29 mouse cellular contexts compared by ENCODE assay signal in the genomic region with DNA sequence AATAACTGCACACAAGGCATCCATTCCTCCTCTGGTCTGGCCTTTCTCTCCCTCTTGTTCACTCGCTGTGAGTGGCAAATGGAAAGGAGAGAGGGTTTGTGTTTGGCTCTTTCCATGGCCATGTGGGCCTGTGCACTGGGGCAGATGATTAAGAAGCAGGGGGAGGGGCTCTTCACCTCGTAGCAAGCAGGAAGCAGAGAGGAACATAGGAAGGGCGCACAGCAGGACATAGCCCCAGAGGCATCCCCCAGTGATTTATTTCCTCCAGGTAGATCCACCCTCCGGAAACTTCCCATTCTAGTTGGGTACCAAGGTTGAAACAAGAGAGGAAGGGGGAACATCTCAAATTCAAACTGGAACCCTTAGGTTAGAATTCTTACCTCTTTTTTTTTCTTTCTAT. TPM values are rescaled to one million over a fixed set of nuclear protein-coding genes. Genes with fewer than 3 reads are reported as not detected.
DNase-seq lines count a peak whose midpoint lies in the region; ATAC-seq and TF ChIP-seq lines count a peak whose summit lies in the region.
"Had no signal": no experiment of that assay in that cellular context is flagged by ENCODE, and none has a peak within 500 bp of the region (broad histone marks: within the 10 kb centered on the region; RNA-seq: fewer than 3 reads in every experiment).

No protein-coding gene starts in this region.

- no peak overlapping the region for H3K4me3 ChIP-seq in liver, embryonic 11.5 days (ENCODE audit: low read depth, low read length)
- H3K4me3 ChIP-seq in liver, embryonic 12.5 days, result no peak overlapping the region
- H3K4me3 ChIP-seq in stomach, embryonic 16.5 days (replicated peaks; ENCODE audit: low read length), result no peak overlapping the region
- no peak overlapping the region for H3K4me3 ChIP-seq in thymus, adult 2 months (ENCODE audit: control insufficient read depth, insufficient read depth, low read length)
- H3K4me3 ChIP-seq in hindbrain, postnatal 0 days (ENCODE audit: low read length), result no peak overlapping the region
- H3K4me3 ChIP-seq: erythroblast, embryonic 14.5 days; forebrain, embryonic 12.5 days; heart, embryonic 15.5 days; hindbrain, embryonic 15.5 days; limb, embryonic 12.5 days; liver, embryonic 13.5 days; stomach, embryonic 15.5 days had no signal

- peak; percentile 34 to 36 for DNase-seq in cerebellum, postnatal 10 days
- DNase-seq in cerebellum, postnatal 36 days, result no peak
- no peak for DNase-seq in liver, embryonic 11.5 days (ENCODE audit: low spot score)
- DNase-seq in R1 (ENCODE audit: low read depth, low spot score), result peak; percentile 91
- no peak for DNase-seq in thymus, adult 2 months
- DNase-seq in hindbrain, postnatal 0 days (ENCODE audit: low spot score), result no peak
- DNase-seq: adrenal gland, postnatal 10 days; cerebellum, adult 18-20 months; gastrocnemius, postnatal 36 days; heart, postnatal 4 days; kidney, adult 9 months; kidney, postnatal 36 days; liver, embryonic 13.5 days; lung, adult 2 months; lung, postnatal 14 days had no signal

- TF ChIP-seq POLR2A in thymus, adult 2 months (IDR thresholded peaks at IDR 0.05; ENCODE audit: control insufficient read depth, extremely low read depth, insufficient read depth, low read length, poor library complexity), result no peak

- H3K27me3 ChIP-seq in liver, embryonic 11.5 days (replicated peaks; ENCODE audit: control insufficient read depth, insufficient read depth, low read length), result peaks cover 42% of the 10 kb centered on the region
- H3K27me3 ChIP-seq in liver, embryonic 12.5 days (replicated peaks), result peaks cover 64% of the 10 kb centered on the region
- peaks cover 7% of the 10 kb centered on the region; the same call in 1 of the 2 replicates for H3K27me3 ChIP-seq in stomach, embryonic 16.5 days (ENCODE audit: control insufficient read depth, insufficient read depth, low read length)
- peaks cover 6% of the 10 kb centered on the region; the same call in 1 of the 2 replicates for H3K27me3 ChIP-seq in thymus, adult 2 months (ENCODE audit: control insufficient read depth, insufficient read depth, low read length)
- peaks cover 7% of the 10 kb centered on the region for H3K27me3 ChIP-seq in hindbrain, postnatal 0 days (ENCODE audit: insufficient read depth, low read length)

- H3K36me3 ChIP-seq in liver, embryonic 11.5 days (ENCODE audit: control insufficient read depth, insufficient read depth, low read length), result no peaks in the 10 kb centered on the region
- H3K36me3 ChIP-seq in liver, embryonic 12.5 days, result no peaks in the 10 kb centered on the region
- no peaks in the 10 kb centered on the region for H3K36me3 ChIP-seq in stomach, embryonic 16.5 days (ENCODE audit: control insufficient read depth, insufficient read depth, low read length)
- H3K36me3 ChIP-seq in thymus, adult 2 months (ENCODE audit: control insufficient read depth, insufficient read depth, low read length), result no peaks in the 10 kb centered on the region
- H3K36me3 ChIP-seq in hindbrain, postnatal 0 days (ENCODE audit: insufficient read depth, low read length), result no peaks in the 10 kb centered on the region
- H3K36me3 ChIP-seq: forebrain, embryonic 12.5 days; G1E; heart, embryonic 15.5 days; hindbrain, embryonic 15.5 days; limb, embryonic 12.5 days; liver, embryonic 13.5 days; stomach, embryonic 15.5 days had no signal

- ATAC-seq in liver, embryonic 11.5 days (replicated peaks; ENCODE audit: low FRiP score), result no peak
- no peak for ATAC-seq in liver, embryonic 12.5 days
- ATAC-seq in stomach, embryonic 16.5 days (ENCODE audit: insufficient read depth, low FRiP score), result no peak
- no peak for ATAC-seq in hindbrain, postnatal 0 days
- ATAC-seq: activated CD4-positive, CD25-positive, alpha-beta regulatory T cell, adult 4 months; intestine, embryonic 16.5 days; Patski had no signal

- TF ChIP-seq CTCF in thymus, adult 2 months (IDR thresholded peaks at IDR 0.05; ENCODE audit: borderline replicate concordance, control insufficient read depth, extremely low read depth, insufficient read depth, low read length, poor library complexity), result no peak
- no peak for TF ChIP-seq CTCF in hindbrain, postnatal 0 days (IDR thresholded peaks at IDR 0.05; ENCODE audit: low read depth)

- WGBS in liver, embryonic 11.5 days, result 44% methylated on average over 4 of the region's 4 CpGs
- 26% methylated on average over 4 of the region's 4 CpGs for WGBS in liver, embryonic 12.5 days (ENCODE audit: insufficient replicate concordance)
- 66% methylated on average over 4 of the region's 4 CpGs for WGBS in stomach, embryonic 16.5 days
- 50% methylated on average over 4 of the region's 4 CpGs for WGBS in thymus, adult 2 months
- 59% methylated on average over 4 of the region's 4 CpGs for WGBS in hindbrain, postnatal 0 days

- H3K4me2 ChIP-seq in liver, embryonic 11.5 days, result peak overlapping the region; percentile 8; the same call in 1 of the 2 replicates
- no peak overlapping the region for H3K4me2 ChIP-seq in liver, embryonic 12.5 days
- 0 out of 2 replicates have a peak overlapping the region, but pooled peaks have one; percentile 10 for H3K4me2 ChIP-seq in stomach, embryonic 16.5 days (ENCODE audit: low read depth, low read length)
- H3K4me2 ChIP-seq in hindbrain, postnatal 0 days (ENCODE audit: low read depth, low read length), result no peak overlapping the region
- H3K4me2 ChIP-seq: forebrain, embryonic 12.5 days; heart, embryonic 15.5 days; hindbrain, embryonic 15.5 days; limb, embryonic 12.5 days; liver, embryonic 13.5 days; midbrain, embryonic 11.5 days had no signal

- H3K9ac ChIP-seq in liver, embryonic 11.5 days (ENCODE audit: low read depth, low read length), result no peak overlapping the region
- no peak overlapping the region for H3K9ac ChIP-seq in liver, embryonic 12.5 days
- H3K9ac ChIP-seq in stomach, embryonic 16.5 days (ENCODE audit: low read length), result no peak overlapping the region
- no peak overlapping the region for H3K9ac ChIP-seq in hindbrain, postnatal 0 days (replicated peaks; ENCODE audit: low read length)
- H3K9ac ChIP-seq: forebrain, embryonic 12.5 days; heart, embryonic 15.5 days; hindbrain, embryonic 15.5 days; limb, embryonic 12.5 days; liver, embryonic 13.5 days; stomach, embryonic 15.5 days had no signal

- no peak overlapping the region for H3K27ac ChIP-seq in liver, embryonic 11.5 days (ENCODE audit: low read depth, low read length)
- H3K27ac ChIP-seq in liver, embryonic 12.5 days, result no peak overlapping the region
- no peak overlapping the region for H3K27ac ChIP-seq in stomach, embryonic 16.5 days (ENCODE audit: low read length)
- H3K27ac ChIP-seq in thymus, adult 2 months (ENCODE audit: control insufficient read depth, insufficient read depth, low read length), result no peak overlapping the region
- H3K27ac ChIP-seq in hindbrain, postnatal 0 days, result no peak overlapping the region
- H3K27ac ChIP-seq: forebrain, embryonic 12.5 days; heart, embryonic 15.5 days; hindbrain, embryonic 15.5 days; limb, embryonic 12.5 days; liver, embryonic 13.5 days; stomach, embryonic 15.5 days had no signal

- H3K4me1 ChIP-seq in liver, embryonic 11.5 days (replicated peaks; ENCODE audit: control insufficient read depth, insufficient read depth, low read length), result no peaks in the 10 kb centered on the region
- no peaks in the 10 kb centered on the region for H3K4me1 ChIP-seq in liver, embryonic 12.5 days
- H3K4me1 ChIP-seq in stomach, embryonic 16.5 days (ENCODE audit: control insufficient read depth, insufficient read depth, low read length), result peaks cover 10% of the 10 kb centered on the region; the same call in 1 of the 2 replicates
- H3K4me1 ChIP-seq in thymus, adult 2 months (replicated peaks; ENCODE audit: control insufficient read depth, insufficient read depth, low read length), result no peaks in the 10 kb centered on the region
- peaks cover 3% of the 10 kb centered on the region; the same call in 1 of the 2 replicates for H3K4me1 ChIP-seq in hindbrain, postnatal 0 days (ENCODE audit: insufficient read depth, low read length)

- H3K9me3 ChIP-seq in liver, embryonic 11.5 days (ENCODE audit: control insufficient read depth, low read length), result no peaks in the 10 kb centered on the region
- no peaks in the 10 kb centered on the region for H3K9me3 ChIP-seq in liver, embryonic 12.5 days (replicated peaks)
- no peaks in the 10 kb centered on the region for H3K9me3 ChIP-seq in stomach, embryonic 16.5 days (replicated peaks; ENCODE audit: control insufficient read depth, low read length)
- no peaks in the 10 kb centered on the region for H3K9me3 ChIP-seq in hindbrain, postnatal 0 days (ENCODE audit: low read length)
- H3K9me3 ChIP-seq: forebrain, embryonic 12.5 days; G1E; heart, embryonic 15.5 days; hindbrain, embryonic 15.5 days; limb, embryonic 12.5 days; liver, embryonic 13.5 days; stomach, embryonic 15.5 days had no signal

RNA-seq across cellular contexts. Expression of a gene that starts 2.4 kb away (rescaled TPM):
- polyA plus RNA-seq in liver, embryonic 11.5 days (2014; fragmentation: Nextera tagmentation; extraction: Ambion mirVana), result 21.7 and 22.5 TPM in 2 replicates
- polyA plus RNA-seq in liver, embryonic 12.5 days (2016; fragmentation: Nextera tagmentation; extraction: Ambion mirVana), result 10.2 and 13.9 TPM in 2 replicates
- 20.7 and 21.2 TPM in 2 replicates for polyA plus RNA-seq in stomach, embryonic 16.5 days (2015; fragmentation: Nextera tagmentation; extraction: Ambion mirVana)
- polyA plus RNA-seq in thymus, adult 2 months (2012; rRNA removed), result 2.6 TPM in 2 replicates
- total RNA-seq in hindbrain, postnatal 0 days (2014; rRNA removed), result 18.9 and 21.5 TPM in 2 replicates
- 7.1 and 8.4 TPM in 2 replicates for polyA plus RNA-seq in hindbrain, postnatal 0 days (2015; fragmentation: Nextera tagmentation; extraction: Ambion mirVana)
- total RNA-seq: G1E; megakaryocyte progenitor cell, adult 5-6 weeks had no signal
- polyA plus RNA-seq: activated CD4-positive, CD25-positive, alpha-beta regulatory T cell, adult 4 months; G1E had no signal

Comparison
In these comparisons a context has a peak if more than half of its experiments do, and no peak if none do; other contexts are left out.
1. DNase-seq: peak in cerebellum, postnatal 10 days (2 of 2) and R1 (single experiment); none in cerebellum, postnatal 36 days (0 of 2), liver, embryonic 11.5 days (single experiment), thymus, adult 2 months (single experiment) and hindbrain, postnatal 0 days (single experiment).
2. H3K4me2 ChIP-seq: peak in liver, embryonic 11.5 days (single experiment) and stomach, embryonic 16.5 days (single experiment); none in liver, embryonic 12.5 days (single experiment) and hindbrain, postnatal 0 days (single experiment).